Mouse (Mus musculus): ENCODE data around the gene Gli2. TPM values are rescaled to one million over a fixed set of nuclear protein-coding genes. Genes with fewer than 3 reads are reported as not detected.

Gli2 gene
- total and polyA plus RNA-seq, 3 experiments: 1.5 to 11.3 TPM; not detected in 1

- Histone ChIP-seq H3K27ac (ENCODE audit: control insufficient read depth, low read depth, low read length) (no peak overlapping the region), H3K4me3 (ENCODE audit: control insufficient read depth in 1 of 2, insufficient read depth in 1 of 2, low read depth in 2 of 2, low read length in 2 of 2) (no peak overlapping the region), H3K9me3 (replicated peaks; ENCODE audit: insufficient read depth, low read length) (no peaks in the 10 kb centered on the region), H3K36me3 (ENCODE audit: control insufficient read depth in 1 of 2, insufficient read depth in 2 of 2, low read length in 2 of 2) (no peaks in the 10 kb centered on the region), H3K4me1 (ENCODE audit: control insufficient read depth in 1 of 2, insufficient read depth in 2 of 2, low read length in 2 of 2) (no peaks in the 10 kb centered on the region), H3K79me2 (ENCODE audit: control insufficient read depth, insufficient read depth, low read length, poor library complexity) (no peaks in the 10 kb centered on the region), H3K27me3 (ENCODE audit: control insufficient read depth in 1 of 2, insufficient read depth in 2 of 2, low read length in 2 of 2) (no peaks in the 10 kb centered on the region), H3K9ac (ENCODE audit: control insufficient read depth, low read depth, low read length, poor library complexity, severe bottlenecking) (no peak overlapping the region)
- no peak for DNase-seq (ENCODE audit: low read depth, low spot score)
- no peak for TF ChIP-seq ELF1 (IDR thresholded peaks at IDR 0.05; ENCODE audit: low read depth, low read length)
- TF ChIP-seq ZMIZ1 (IDR thresholded peaks at IDR 0.05; ENCODE audit: low read depth, low read length): no peak
- TF ChIP-seq CHD1 (IDR thresholded peaks at IDR 0.05; ENCODE audit: low read depth, low read length): no peak
- TF ChIP-seq POLR2AphosphoS2 (IDR thresholded peaks at IDR 0.05; ENCODE audit: low read length): no peak
- TF ChIP-seq MEF2A (IDR thresholded peaks at IDR 0.05; ENCODE audit: extremely low read depth, insufficient replicate concordance, low read depth, low read length, poor library complexity, severe bottlenecking): no peak
- no peak for TF ChIP-seq USF2 (IDR thresholded peaks at IDR 0.05; ENCODE audit: borderline replicate concordance in 1 of 2, insufficient read depth in 1 of 2, low read depth in 1 of 2, low read length in 2 of 2)
Observed at GRCm38 (mm10) chr1:118907574-118907973, 145.8 kb downstream of the Gli2 start.

- no peaks in the 10 kb centered on the region for H3K79me2 ChIP-seq (ENCODE audit: control insufficient read depth, insufficient read depth, low read length, poor library complexity)
- no peaks in the 10 kb centered on the region for H3K36me3 ChIP-seq (ENCODE audit: control insufficient read depth in 1 of 2, insufficient read depth in 2 of 2, low read length in 2 of 2)
- H3K4me1 ChIP-seq (ENCODE audit: control insufficient read depth in 1 of 2, insufficient read depth in 2 of 2, low read length in 2 of 2): no peaks in the 10 kb centered on the region
- TF ChIP-seq ETS1 (IDR thresholded peaks at IDR 0.05; ENCODE audit: low read depth, low read length) (no peak), TAL1 (IDR thresholded peaks at IDR 0.05; ENCODE audit: low read length) (no peak), MEF2A (IDR thresholded peaks at IDR 0.05; ENCODE audit: extremely low read depth, insufficient replicate concordance, low read depth, low read length, poor library complexity, severe bottlenecking) (no peak), TCF12 (IDR thresholded peaks at IDR 0.05; ENCODE audit: low read depth, low read length) (no peak)
- H3K27ac ChIP-seq (ENCODE audit: control insufficient read depth, low read depth, low read length): no peak overlapping the region
- H3K4me3 ChIP-seq (ENCODE audit: control insufficient read depth in 1 of 2, insufficient read depth in 1 of 2, low read depth in 2 of 2, low read length in 2 of 2): no peak overlapping the region
- H3K9ac ChIP-seq (ENCODE audit: control insufficient read depth, low read depth, low read length, poor library complexity, severe bottlenecking): no peak overlapping the region
- H3K27me3 ChIP-seq (ENCODE audit: control insufficient read depth in 1 of 2, insufficient read depth in 2 of 2, low read length in 2 of 2): no peaks in the 10 kb centered on the region
- no peaks in the 10 kb centered on the region for H3K9me3 ChIP-seq (replicated peaks; ENCODE audit: insufficient read depth, low read length)
- DNase-seq (ENCODE audit: low read depth, low spot score): no peak
Observed at GRCm38 (mm10) chr1:118905319-118905718, 148.1 kb downstream of the Gli2 start.

- H3K9me3 ChIP-seq (replicated peaks; ENCODE audit: insufficient read depth, low read length): no peaks in the 10 kb centered on the region
- no peak overlapping the region for H3K27ac ChIP-seq (ENCODE audit: control insufficient read depth, low read depth, low read length)
- no peak overlapping the region for H3K4me3 ChIP-seq (ENCODE audit: control insufficient read depth in 1 of 2, insufficient read depth in 1 of 2, low read depth in 2 of 2, low read length in 2 of 2)
- TF ChIP-seq TBP (IDR thresholded peaks at IDR 0.05; ENCODE audit: low read depth, low read length) (no peak), SIN3A (IDR thresholded peaks at IDR 0.05; ENCODE audit: low read length) (no peak), ZC3H11A (IDR thresholded peaks at IDR 0.05; ENCODE audit: low read depth, low read length) (no peak), EP300 (IDR thresholded peaks at IDR 0.05; ENCODE audit: low read depth in 1 of 2, low read length in 2 of 2) (no peak), MYC (IDR thresholded peaks at IDR 0.05; ENCODE audit: low read depth, low read length) (no peak), USF1 (IDR thresholded peaks at IDR 0.05; ENCODE audit: low read depth, low read length) (no peak), CTCF (IDR thresholded peaks at IDR 0.05 in 2 of 3, conservative IDR thresholded peaks at IDR 0.05 in 1 of 3; ENCODE audit: control insufficient read depth in 1 of 3, insufficient read depth in 1 of 3, low read depth in 2 of 3, low read length in 3 of 3, poor library complexity in 1 of 3, severe bottlenecking in 1 of 3) (no peak), MEF2A (IDR thresholded peaks at IDR 0.05; ENCODE audit: extremely low read depth, insufficient replicate concordance, low read depth, low read length, poor library complexity, severe bottlenecking) (no peak), MAX (IDR thresholded peaks at IDR 0.05; ENCODE audit: low read length) (no peak), ZNF384 (IDR thresholded peaks at IDR 0.05; ENCODE audit: low read depth, low read length) (no peak), UBTF (IDR thresholded peaks at IDR 0.05; ENCODE audit: borderline replicate concordance, insufficient read depth, low read depth, low read length) (no peak), RAD21 (IDR thresholded peaks at IDR 0.05; ENCODE audit: low read depth, low read length) (no peak), ZKSCAN1 (IDR thresholded peaks at IDR 0.05; ENCODE audit: low read depth, low read length) (no peak), BHLHE40 (IDR thresholded peaks at IDR 0.05; ENCODE audit: borderline replicate concordance, low read depth, low read length) (no peak), MYB (IDR thresholded peaks at IDR 0.05; ENCODE audit: low read depth, low read length) (no peak), TAL1 (IDR thresholded peaks at IDR 0.05; ENCODE audit: low read length) (no peak)
- no peaks in the 10 kb centered on the region for H3K79me2 ChIP-seq (ENCODE audit: control insufficient read depth, insufficient read depth, low read length, poor library complexity)
- H3K4me1 ChIP-seq (ENCODE audit: control insufficient read depth in 1 of 2, insufficient read depth in 2 of 2, low read length in 2 of 2): no peaks in the 10 kb centered on the region
- no peaks in the 10 kb centered on the region for H3K36me3 ChIP-seq (ENCODE audit: control insufficient read depth in 1 of 2, insufficient read depth in 2 of 2, low read length in 2 of 2)
- H3K9ac ChIP-seq (ENCODE audit: control insufficient read depth, low read depth, low read length, poor library complexity, severe bottlenecking): no peak overlapping the region
- H3K27me3 ChIP-seq (ENCODE audit: control insufficient read depth in 1 of 2, insufficient read depth in 2 of 2, low read length in 2 of 2): no peaks in the 10 kb centered on the region
- no peak for DNase-seq (ENCODE audit: low read depth, low spot score)
Observed at GRCm38 (mm10) chr1:118904909-118905308, 148.5 kb downstream of the Gli2 start.

Data from MEL (cell line).